Mouse (Mus musculus): ENCODE measurements around the gene Armc2. TPM values are rescaled to one million over a fixed set of nuclear protein-coding genes. Genes with fewer than 3 reads are reported as not detected.

The Armc2 gene
- total and polyA plus RNA-seq, 2 experiments from 2014 or later = 1.7 to 3.3 TPM

DNA sequence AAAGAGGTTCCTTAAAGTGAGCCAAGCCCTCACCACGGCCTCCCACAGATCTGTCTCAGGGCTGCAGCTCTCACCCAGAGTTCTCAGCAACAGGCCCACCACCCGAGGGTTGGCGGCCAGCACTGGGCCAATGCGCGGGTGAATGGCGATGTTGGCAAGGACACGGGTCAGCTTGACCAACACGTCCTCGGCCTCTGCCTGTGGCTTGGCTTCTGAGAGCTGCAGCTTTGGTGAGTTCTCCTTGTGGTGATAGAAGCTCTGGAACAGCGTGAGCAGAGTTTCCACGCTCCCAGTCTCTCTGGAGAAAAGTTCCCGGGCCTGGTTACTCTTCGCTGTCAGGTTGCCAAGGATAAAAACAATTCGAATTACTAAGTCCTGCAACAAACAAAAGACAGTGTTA, 91.5 kb downstream of the Armc2 start:
- Histone ChIP-seq H3K27me3 (ENCODE audit: control insufficient read depth, insufficient read depth, low read length) (no peaks in the 10 kb centered on the region), H3K4me3 (ENCODE audit: low read depth, low read length) (no peak overlapping the region), H3K36me3 (replicated peaks; ENCODE audit: control insufficient read depth, insufficient read depth, low read length) (no peaks in the 10 kb centered on the region), H3K4me2 (ENCODE audit: low read depth, low read length) (no peak overlapping the region), H3K27ac (ENCODE audit: low read depth) (no peak overlapping the region), H3K4me1 (ENCODE audit: control insufficient read depth, insufficient read depth) (peaks cover 8% of the 10 kb centered on the region), H3K9me3 (replicated peaks; ENCODE audit: control insufficient read depth, low read length) (0 out of 2 replicates have a peak, but pooled peaks cover 4% of the 10 kb centered on the region), H3K9ac (replicated peaks; ENCODE audit: low read depth, low read length) (no peak overlapping the region)
- TF ChIP-seq CTCF (IDR thresholded peaks at IDR 0.05; ENCODE audit: low read depth) (no peak), EP300 (IDR thresholded peaks at IDR 0.05; ENCODE audit: low read depth) (no peak)
- WGBS = 81% methylated on average over 14 of the region's 14 CpGs
- no peak for DNase-seq (ENCODE audit: low spot score)
- no peak for ATAC-seq (ENCODE audit: insufficient read depth, low read depth)

DNA sequence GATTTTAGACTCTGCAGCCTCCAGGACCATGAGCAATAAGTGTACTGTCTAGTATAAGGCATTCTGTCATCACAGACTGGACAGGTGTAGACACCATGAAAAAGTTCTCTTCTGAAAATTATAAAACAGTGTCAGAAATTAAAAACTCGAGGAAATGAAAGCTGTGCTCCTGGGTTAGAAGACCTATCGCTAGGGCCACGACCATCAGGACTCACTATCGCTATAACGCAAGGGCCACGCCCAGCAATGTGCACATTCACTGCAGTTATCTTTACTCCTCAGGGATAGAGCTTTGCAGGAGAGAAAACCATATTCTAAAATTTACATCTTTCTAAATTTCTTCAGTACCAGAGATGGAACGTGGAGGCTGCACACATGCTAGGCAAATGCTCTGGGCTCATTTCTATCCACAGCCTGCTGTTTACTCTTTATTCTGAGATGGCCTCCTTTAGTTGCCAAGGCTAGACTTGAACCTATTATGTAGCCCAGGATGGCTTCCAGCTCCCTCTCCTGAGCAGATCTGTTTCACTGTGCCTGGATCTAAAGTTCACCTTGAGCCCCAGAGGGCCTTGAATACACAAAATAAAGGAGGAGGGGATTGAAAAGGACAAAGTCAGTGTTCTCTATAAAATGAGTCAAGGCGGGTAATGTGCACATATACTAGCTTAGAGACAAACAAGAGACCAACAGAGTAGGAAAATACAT, 105.8 kb downstream of the Armc2 start:
- 90% methylated on average over 8 of the region's 8 CpGs for WGBS
- Histone ChIP-seq H3K9me3 (replicated peaks; ENCODE audit: control insufficient read depth, low read length) (no peaks in the 10 kb centered on the region), H3K27me3 (ENCODE audit: control insufficient read depth, insufficient read depth, low read length) (no peaks in the 10 kb centered on the region), H3K9ac (replicated peaks; ENCODE audit: low read depth, low read length) (no peak overlapping the region), H3K27ac (ENCODE audit: low read depth) (no peak overlapping the region), H3K4me2 (ENCODE audit: low read depth, low read length) (no peak overlapping the region), H3K4me3 (ENCODE audit: low read depth, low read length) (no peak overlapping the region), H3K36me3 (replicated peaks; ENCODE audit: control insufficient read depth, insufficient read depth, low read length) (peaks cover 17% of the 10 kb centered on the region), H3K4me1 (ENCODE audit: control insufficient read depth, insufficient read depth) (no peaks in the 10 kb centered on the region)
- no peak for TF ChIP-seq CTCF (IDR thresholded peaks at IDR 0.05; ENCODE audit: low read depth)
- TF ChIP-seq EP300 (IDR thresholded peaks at IDR 0.05; ENCODE audit: low read depth) = no peak
- ATAC-seq (ENCODE audit: insufficient read depth, low read depth) = no peak
- no peak for DNase-seq (ENCODE audit: low spot score)

DNA sequence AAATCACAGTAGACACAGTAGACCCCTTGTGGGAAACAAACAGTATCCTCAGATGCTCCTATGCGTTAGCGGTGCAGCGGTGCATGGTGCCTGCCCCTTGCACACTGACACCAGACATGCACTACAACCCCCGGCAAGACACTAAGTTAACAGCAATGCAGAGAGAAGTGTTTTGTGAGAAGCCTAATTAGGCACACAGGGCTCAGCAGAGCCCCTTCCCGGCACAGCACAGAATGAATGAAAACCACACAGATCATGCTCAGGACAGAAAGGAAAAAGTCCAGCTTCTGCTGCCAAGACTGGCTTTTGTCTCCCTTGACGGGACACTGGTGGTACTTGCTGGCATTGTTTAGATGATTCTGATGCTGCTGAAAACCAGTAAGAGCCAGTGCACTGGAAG, 109.3 kb downstream of the Armc2 start:
- H3K4me1 ChIP-seq (ENCODE audit: control insufficient read depth, insufficient read depth) = no peaks in the 10 kb centered on the region
- DNase-seq (ENCODE audit: low spot score) (no peak), ATAC-seq (ENCODE audit: insufficient read depth, low read depth) (no peak)
- TF ChIP-seq EP300 (IDR thresholded peaks at IDR 0.05; ENCODE audit: low read depth) = no peak
- TF ChIP-seq CTCF (IDR thresholded peaks at IDR 0.05; ENCODE audit: low read depth) = no peak
- H3K9ac ChIP-seq (replicated peaks; ENCODE audit: low read depth, low read length) = no peak overlapping the region
- WGBS = 79% methylated on average over 6 of the region's 6 CpGs
- H3K27ac ChIP-seq (ENCODE audit: low read depth) = no peak overlapping the region
- no peaks in the 10 kb centered on the region for H3K9me3 ChIP-seq (replicated peaks; ENCODE audit: control insufficient read depth, low read length)
- H3K27me3 ChIP-seq (ENCODE audit: control insufficient read depth, insufficient read depth, low read length) = no peaks in the 10 kb centered on the region
- no peak overlapping the region for H3K4me3 ChIP-seq (ENCODE audit: low read depth, low read length)
- peaks cover 52% of the 10 kb centered on the region for H3K36me3 ChIP-seq (replicated peaks; ENCODE audit: control insufficient read depth, insufficient read depth, low read length)
- H3K4me2 ChIP-seq (ENCODE audit: low read depth, low read length) = no peak overlapping the region

DNA sequence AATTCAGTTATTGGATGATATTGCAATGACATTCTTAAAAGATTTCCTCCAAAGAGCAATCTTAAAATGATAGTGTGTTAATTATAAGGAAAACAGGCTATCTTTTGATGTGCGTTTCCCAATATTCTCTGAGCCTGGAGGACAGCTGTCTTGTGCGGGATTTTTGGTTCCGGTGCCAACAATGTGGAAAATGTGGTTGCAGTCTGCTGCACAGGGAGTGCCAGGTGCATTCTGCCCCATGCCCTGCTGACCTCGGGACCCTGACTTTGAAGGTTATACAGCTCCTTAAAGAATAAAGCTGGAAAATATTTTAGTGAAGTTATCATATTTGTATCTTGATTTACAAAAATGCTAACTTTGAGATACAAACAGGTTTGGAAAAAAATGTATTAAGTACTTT, 110.3 kb downstream of the Armc2 start:
- H3K9me3 ChIP-seq (replicated peaks; ENCODE audit: control insufficient read depth, low read length) = no peaks in the 10 kb centered on the region
- DNase-seq (ENCODE audit: low spot score) (no peak), ATAC-seq (ENCODE audit: insufficient read depth, low read depth) (no peak)
- H3K27ac ChIP-seq (ENCODE audit: low read depth) = no peak overlapping the region
- H3K4me2 ChIP-seq (ENCODE audit: low read depth, low read length) = no peak overlapping the region
- H3K4me3 ChIP-seq (ENCODE audit: low read depth, low read length) = no peak overlapping the region
- H3K4me1 ChIP-seq (ENCODE audit: control insufficient read depth, insufficient read depth) = no peaks in the 10 kb centered on the region
- no peaks in the 10 kb centered on the region for H3K27me3 ChIP-seq (ENCODE audit: control insufficient read depth, insufficient read depth, low read length)
- TF ChIP-seq CTCF (IDR thresholded peaks at IDR 0.05; ENCODE audit: low read depth) = no peak
- TF ChIP-seq EP300 (IDR thresholded peaks at IDR 0.05; ENCODE audit: low read depth) = no peak
- no peak overlapping the region for H3K9ac ChIP-seq (replicated peaks; ENCODE audit: low read depth, low read length)
- peaks cover 61% of the 10 kb centered on the region for H3K36me3 ChIP-seq (replicated peaks; ENCODE audit: control insufficient read depth, insufficient read depth, low read length)
- 57% methylated on average over 4 of the region's 4 CpGs for WGBS

DNA sequence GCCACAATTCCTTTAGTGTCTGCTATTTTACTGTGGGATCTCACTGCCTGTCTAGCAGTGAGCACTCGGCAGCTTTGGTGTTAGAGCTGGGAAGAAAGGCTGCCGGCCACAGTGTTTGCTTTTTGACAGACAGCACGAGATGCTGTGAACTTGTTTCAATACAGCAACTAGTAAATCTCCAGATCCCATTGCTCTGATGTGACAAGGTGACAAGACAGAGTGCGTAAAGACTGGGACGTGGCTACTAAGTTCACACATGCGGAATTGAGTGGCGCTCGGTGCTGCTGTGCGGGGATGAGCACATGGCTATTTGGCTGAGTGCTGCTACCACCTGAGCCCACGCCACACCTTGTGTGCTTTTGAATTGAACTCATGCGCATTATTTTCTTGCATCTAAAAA, 110.8 kb downstream of the Armc2 start:
- ATAC-seq (ENCODE audit: insufficient read depth, low read depth) (no peak), DNase-seq (ENCODE audit: low spot score) (no peak)
- TF ChIP-seq CTCF (IDR thresholded peaks at IDR 0.05; ENCODE audit: low read depth) (no peak), EP300 (IDR thresholded peaks at IDR 0.05; ENCODE audit: low read depth) (no peak)
- no peaks in the 10 kb centered on the region for H3K27me3 ChIP-seq (ENCODE audit: control insufficient read depth, insufficient read depth, low read length)
- H3K36me3 ChIP-seq (replicated peaks; ENCODE audit: control insufficient read depth, insufficient read depth, low read length) = peaks cover 66% of the 10 kb centered on the region
- H3K4me3 ChIP-seq (ENCODE audit: low read depth, low read length) = no peak overlapping the region
- H3K4me2 ChIP-seq (ENCODE audit: low read depth, low read length) = no peak overlapping the region
- no peaks in the 10 kb centered on the region for H3K9me3 ChIP-seq (replicated peaks; ENCODE audit: control insufficient read depth, low read length)
- no peak overlapping the region for H3K9ac ChIP-seq (replicated peaks; ENCODE audit: low read depth, low read length)
- no peak overlapping the region for H3K27ac ChIP-seq (ENCODE audit: low read depth)
- 91% methylated on average over 11 of the region's 11 CpGs for WGBS
- no peaks in the 10 kb centered on the region for H3K4me1 ChIP-seq (ENCODE audit: control insufficient read depth, insufficient read depth)

DNA sequence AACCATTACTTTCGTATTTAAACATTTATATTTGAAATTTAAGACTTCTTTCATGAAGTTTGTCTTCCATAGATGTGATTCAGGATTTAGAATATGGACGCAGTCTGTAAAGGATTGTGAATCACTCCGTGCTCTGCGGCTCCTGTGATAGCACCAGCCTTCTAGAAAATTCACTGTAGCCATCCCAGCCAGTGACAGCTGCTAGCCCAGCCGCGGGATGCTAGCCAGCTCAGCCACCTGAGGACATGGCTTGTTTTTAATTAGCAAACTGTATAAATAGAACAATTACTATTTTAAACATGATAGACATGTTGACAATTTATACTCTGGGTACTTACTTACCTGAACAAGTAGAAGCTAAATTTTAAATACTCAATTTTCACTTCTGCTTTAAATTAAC, 116.4 kb downstream of the Armc2 start:
- no peaks in the 10 kb centered on the region for H3K27me3 ChIP-seq (ENCODE audit: control insufficient read depth, insufficient read depth, low read length)
- DNase-seq (ENCODE audit: low spot score) (no peak), ATAC-seq (ENCODE audit: insufficient read depth, low read depth) (no peak)
- peaks cover 81% of the 10 kb centered on the region for H3K36me3 ChIP-seq (replicated peaks; ENCODE audit: control insufficient read depth, insufficient read depth, low read length)
- no peak overlapping the region for H3K4me3 ChIP-seq (ENCODE audit: low read depth, low read length)
- H3K9ac ChIP-seq (replicated peaks; ENCODE audit: low read depth, low read length) = no peak overlapping the region
- H3K4me2 ChIP-seq (ENCODE audit: low read depth, low read length) = no peak overlapping the region
- no peak overlapping the region for H3K27ac ChIP-seq (ENCODE audit: low read depth)
- no peaks in the 10 kb centered on the region for H3K9me3 ChIP-seq (replicated peaks; ENCODE audit: control insufficient read depth, low read length)
- H3K4me1 ChIP-seq (ENCODE audit: control insufficient read depth, insufficient read depth) = no peaks in the 10 kb centered on the region
- TF ChIP-seq CTCF (IDR thresholded peaks at IDR 0.05; ENCODE audit: low read depth) = no peak
- TF ChIP-seq EP300 (IDR thresholded peaks at IDR 0.05; ENCODE audit: low read depth) = no peak
- 92% methylated on average over 6 of the region's 6 CpGs for WGBS
